ENCODE assay signal across 28 mouse cellular contexts in genomic region chr11:116505573-116505972, GRCm38 (mm10). TPM values are rescaled to one million over a fixed set of nuclear protein-coding genes. Genes with fewer than 3 reads are reported as not detected.
DNase-seq lines count a peak whose midpoint lies in the region; ATAC-seq and TF ChIP-seq lines count a peak whose summit lies in the region.
"Had no signal": no experiment of that assay in that cellular context is flagged by ENCODE, and none has a peak within 500 bp of the region (broad histone marks: within the 10 kb centered on the region; RNA-seq: fewer than 3 reads in every experiment).

No protein-coding gene starts in this region.

- DNase-seq in midbrain, postnatal 0 days (ENCODE audit: low spot score), result no peak
- peak; percentile 84 for DNase-seq in fat pad, adult 2 months (ENCODE audit: extremely low read depth, low read depth, low spot score)
- no peak for DNase-seq in embryo, embryonic 10.5 days (ENCODE audit: low spot score)
- DNase-seq in kidney, adult 9 months, result no peak
- DNase-seq: cerebellum, adult 8-10 months; gastrocnemius, postnatal 36 days; left cerebral cortex, postnatal 4 days; lung, postnatal 10 days; midbrain, embryonic 14.5 days; retina, postnatal 1 day had no signal

- no peaks in the 10 kb centered on the region for H3K36me3 ChIP-seq in midbrain, postnatal 0 days (ENCODE audit: insufficient read depth, low read length)
- no peaks in the 10 kb centered on the region for H3K36me3 ChIP-seq in midbrain, embryonic 16.5 days (ENCODE audit: control insufficient read depth, insufficient read depth, low read length)
- no peaks in the 10 kb centered on the region; the same call in 1 of the 2 replicates for H3K36me3 ChIP-seq in liver, embryonic 15.5 days (replicated peaks)
- H3K36me3 ChIP-seq in forebrain, embryonic 13.5 days (ENCODE audit: poor library complexity, severe bottlenecking), result no peaks in the 10 kb centered on the region
- H3K36me3 ChIP-seq: embryonic facial prominence, embryonic 15.5 days; hindbrain, embryonic 12.5 days; kidney, embryonic 15.5 days; neural tube, embryonic 13.5 days had no signal

- no peak overlapping the region for H3K4me3 ChIP-seq in midbrain, postnatal 0 days (ENCODE audit: low read depth, low read length)
- H3K4me3 ChIP-seq in midbrain, embryonic 16.5 days (ENCODE audit: low read depth, low read length), result no peak overlapping the region
- no peak overlapping the region for H3K4me3 ChIP-seq in liver, embryonic 15.5 days (replicated peaks)
- no peak overlapping the region for H3K4me3 ChIP-seq in forebrain, embryonic 13.5 days
- H3K4me3 ChIP-seq: embryonic facial prominence, embryonic 15.5 days; hindbrain, embryonic 12.5 days; kidney, embryonic 15.5 days; myocyte; neural tube, embryonic 13.5 days had no signal

- no peaks in the 10 kb centered on the region for H3K4me1 ChIP-seq in midbrain, postnatal 0 days (ENCODE audit: insufficient read depth, low read length)
- H3K4me1 ChIP-seq in midbrain, embryonic 16.5 days (ENCODE audit: control insufficient read depth, insufficient read depth, low read length), result no peaks in the 10 kb centered on the region
- peaks cover 45% of the 10 kb centered on the region for H3K4me1 ChIP-seq in liver, embryonic 15.5 days (replicated peaks)
- H3K4me1 ChIP-seq in forebrain, embryonic 13.5 days, result no peaks in the 10 kb centered on the region

- H3K27me3 ChIP-seq in midbrain, postnatal 0 days (ENCODE audit: insufficient read depth, low read length), result no peaks in the 10 kb centered on the region
- H3K27me3 ChIP-seq in midbrain, embryonic 16.5 days (ENCODE audit: control insufficient read depth, insufficient read depth, low read depth, low read length), result no peaks in the 10 kb centered on the region
- no peaks in the 10 kb centered on the region for H3K27me3 ChIP-seq in liver, embryonic 15.5 days
- H3K27me3 ChIP-seq in forebrain, embryonic 13.5 days, result no peaks in the 10 kb centered on the region
- H3K27me3 ChIP-seq: embryonic facial prominence, embryonic 15.5 days; hindbrain, embryonic 12.5 days; kidney, embryonic 15.5 days; neural tube, embryonic 13.5 days; Patski had no signal

- H3K9ac ChIP-seq in midbrain, postnatal 0 days (replicated peaks; ENCODE audit: low read length, poor library complexity, severe bottlenecking), result no peak overlapping the region
- H3K9ac ChIP-seq in midbrain, embryonic 16.5 days (ENCODE audit: low read depth, low read length), result no peak overlapping the region
- 0 out of 2 replicates have a peak overlapping the region, but pooled peaks have one; percentile 19 for H3K9ac ChIP-seq in liver, embryonic 15.5 days
- no peak overlapping the region for H3K9ac ChIP-seq in forebrain, embryonic 13.5 days
- H3K9ac ChIP-seq: embryonic facial prominence, embryonic 15.5 days; hindbrain, embryonic 12.5 days; kidney, embryonic 15.5 days; neural tube, embryonic 13.5 days had no signal

- 72% methylated on average over 5 of the region's 5 CpGs for WGBS in midbrain, postnatal 0 days
- 76% methylated on average over 5 of the region's 5 CpGs for WGBS in midbrain, embryonic 16.5 days
- 23% methylated on average over 5 of the region's 5 CpGs for WGBS in liver, embryonic 15.5 days (ENCODE audit: insufficient replicate concordance)
- 71% methylated on average over 5 of the region's 5 CpGs for WGBS in forebrain, embryonic 13.5 days

- ATAC-seq in midbrain, postnatal 0 days (ENCODE audit: low FRiP score), result no peak
- ATAC-seq in midbrain, embryonic 16.5 days, result no peak
- ATAC-seq in liver, embryonic 15.5 days (ENCODE audit: insufficient read depth), result peak; percentile 46
- ATAC-seq in forebrain, embryonic 13.5 days, result no peak
- ATAC-seq: CD4-positive, CD25-positive, alpha-beta regulatory T cell, adult 4 months; intestine, postnatal 0 days; Patski had no signal

- H3K9me3 ChIP-seq in midbrain, postnatal 0 days (ENCODE audit: low read length), result no peaks in the 10 kb centered on the region
- H3K9me3 ChIP-seq in midbrain, embryonic 16.5 days (replicated peaks; ENCODE audit: control insufficient read depth, low read length, poor library complexity, severe bottlenecking), result no peaks in the 10 kb centered on the region
- no peaks in the 10 kb centered on the region for H3K9me3 ChIP-seq in liver, embryonic 15.5 days (replicated peaks)
- H3K9me3 ChIP-seq in forebrain, embryonic 13.5 days (replicated peaks), result no peaks in the 10 kb centered on the region
- H3K9me3 ChIP-seq: embryonic facial prominence, embryonic 15.5 days; hindbrain, embryonic 12.5 days; kidney, embryonic 15.5 days; neural tube, embryonic 13.5 days had no signal

- no peak for TF ChIP-seq CTCF in midbrain, postnatal 0 days (IDR thresholded peaks at IDR 0.05)

- no peak overlapping the region for H3K4me2 ChIP-seq in midbrain, postnatal 0 days (ENCODE audit: low read depth, low read length, poor library complexity, severe bottlenecking)
- H3K4me2 ChIP-seq in midbrain, embryonic 16.5 days (ENCODE audit: low read length), result no peak overlapping the region
- peak overlapping the region; percentile 53 for H3K4me2 ChIP-seq in liver, embryonic 15.5 days
- no peak overlapping the region for H3K4me2 ChIP-seq in forebrain, embryonic 13.5 days
- H3K4me2 ChIP-seq: embryonic facial prominence, embryonic 15.5 days; hindbrain, embryonic 12.5 days; kidney, embryonic 15.5 days; neural tube, embryonic 13.5 days had no signal

- H3K27ac ChIP-seq in midbrain, postnatal 0 days (ENCODE audit: low read depth, low read length), result 0 out of 2 replicates have a peak overlapping the region, but pooled peaks have one; percentile 3
- H3K27ac ChIP-seq in midbrain, embryonic 16.5 days (ENCODE audit: low read length), result no peak overlapping the region
- peak overlapping the region; percentile 91 for H3K27ac ChIP-seq in liver, embryonic 15.5 days (replicated peaks)
- no peak overlapping the region for H3K27ac ChIP-seq in forebrain, embryonic 13.5 days
- H3K27ac ChIP-seq: embryonic facial prominence, embryonic 15.5 days; hindbrain, embryonic 12.5 days; kidney, embryonic 15.5 days; neural tube, embryonic 13.5 days had no signal

RNA-seq across cellular contexts. Expression of gene Prpsap1, which starts 11.6 kb away (rescaled TPM):
- total RNA-seq in midbrain, postnatal 0 days (2014; rRNA removed), result 110 and 113 TPM in 2 replicates
- polyA plus RNA-seq in midbrain, postnatal 0 days (2015; fragmentation: Nextera tagmentation; extraction: Ambion mirVana), result 156 and 157 TPM in 2 replicates
- polyA plus RNA-seq in midbrain, embryonic 16.5 days (2015; fragmentation: Nextera tagmentation; extraction: Ambion mirVana), result 177 and 198 TPM in 2 replicates
- polyA plus RNA-seq in liver, embryonic 15.5 days (2015; fragmentation: Nextera tagmentation; extraction: Ambion mirVana), result 45.1 and 49.0 TPM in 2 replicates
- polyA plus RNA-seq in forebrain, embryonic 13.5 days (2015; fragmentation: Nextera tagmentation; extraction: Ambion mirVana), result 178 and 184 TPM in 2 replicates

RNA-seq across cellular contexts. Expression of gene Sphk1, which starts 25.2 kb away (rescaled TPM):
- 12.2 and 12.4 TPM in 2 replicates for total RNA-seq in midbrain, postnatal 0 days (2014; rRNA removed)
- polyA plus RNA-seq in midbrain, postnatal 0 days (2015; fragmentation: Nextera tagmentation; extraction: Ambion mirVana), result 9.3 and 13.8 TPM in 2 replicates
- polyA plus RNA-seq in midbrain, embryonic 16.5 days (2015; fragmentation: Nextera tagmentation; extraction: Ambion mirVana), result 4.4 and 5.5 TPM in 2 replicates
- polyA plus RNA-seq in liver, embryonic 15.5 days (2015; fragmentation: Nextera tagmentation; extraction: Ambion mirVana), result 28.8 and 32.7 TPM in 2 replicates
- polyA plus RNA-seq in forebrain, embryonic 13.5 days (2015; fragmentation: Nextera tagmentation; extraction: Ambion mirVana), result 0.98 and 2.2 TPM in 2 replicates

RNA-seq across cellular contexts. Expression of gene Qrich2, which starts 39.5 kb away (rescaled TPM):
- total RNA-seq in midbrain, postnatal 0 days (2014; rRNA removed), result not detected in 2 replicates
- polyA plus RNA-seq in midbrain, postnatal 0 days (2015; fragmentation: Nextera tagmentation; extraction: Ambion mirVana), result 0.14 and 0.15 TPM in 2 replicates
- polyA plus RNA-seq in midbrain, embryonic 16.5 days (2015; fragmentation: Nextera tagmentation; extraction: Ambion mirVana), result 0.08 TPM in 1 of 2 replicates, not detected in the other
- polyA plus RNA-seq in liver, embryonic 15.5 days (2015; fragmentation: Nextera tagmentation; extraction: Ambion mirVana), result not detected in 2 replicates
- 0.09 TPM in 1 of 2 replicates, not detected in the other for polyA plus RNA-seq in forebrain, embryonic 13.5 days (2015; fragmentation: Nextera tagmentation; extraction: Ambion mirVana)
- total RNA-seq: adrenal gland, adult 18-20 months; gastrocnemius, adult 18-20 months; heart, postnatal 25 days; left cerebral cortex, adult 8-10 months; liver, adult 2 months had no signal
- polyA plus RNA-seq: CD4-positive, CD25-positive, alpha-beta regulatory T cell, adult 4 months; forebrain, embryonic 11.5 days; heart, embryonic 14.5 days; midbrain, embryonic 14.5 days; myocyte; neural tube, embryonic 13.5 days had no signal

Comparison
In these comparisons a context has a peak if more than half of its experiments do, and no peak if none do; other contexts are left out.
1. H3K27ac ChIP-seq: peak in midbrain, postnatal 0 days (single experiment) and liver, embryonic 15.5 days (single experiment); none in midbrain, embryonic 16.5 days (single experiment) and forebrain, embryonic 13.5 days (single experiment).